Mouse (Mus musculus): ENCODE results near the gene Rab3il1. TPM values are rescaled to one million over a fixed set of nuclear protein-coding genes. Genes with fewer than 3 reads are reported as not detected.
"Not testable (repeated sequence)": the region's sequence is repeated elsewhere in the genome, so short reads cannot be mapped to it uniquely, and the experiment has no call there.

The Rab3il1 gene
- polyA plus RNA-seq, 1 experiment, result 13.8 TPM

GRCm38 (mm10) chr19:9964205-9964916, 37.1 kb upstream of the Rab3il1 start:
- Histone ChIP-seq H3K4me3 (replicated peaks; ENCODE audit: extremely low read depth, low read depth, low read length) (no peak overlapping the region), H3K4me1 (ENCODE audit: control insufficient read depth, insufficient read depth, low read length) (peaks cover 3% of the 10 kb centered on the region; the same call in 1 of the 2 replicates)
- no peak for DNase-seq
- WGBS, result 21% methylated on average over 7 of the region's 7 CpGs
- TF ChIP-seq POLR2A (IDR thresholded peaks at IDR 0.05; ENCODE audit: borderline replicate concordance, extremely low read depth, low read depth, low read length), result no peak
- TF ChIP-seq CTCF (IDR thresholded peaks at IDR 0.05; ENCODE audit: insufficient read depth, low read length), result no peak

GRCm38 (mm10) chr19:9966096-9966867, 35.2 kb upstream of the Rab3il1 start:
- 47% methylated on average over 2 of the region's 2 CpGs for WGBS
- H3K4me1 ChIP-seq (ENCODE audit: control insufficient read depth, insufficient read depth, low read length), result peaks cover 3% of the 10 kb centered on the region; the same call in 1 of the 2 replicates
- TF ChIP-seq POLR2A (IDR thresholded peaks at IDR 0.05; ENCODE audit: borderline replicate concordance, extremely low read depth, low read depth, low read length) (no peak), CTCF (IDR thresholded peaks at IDR 0.05; ENCODE audit: insufficient read depth, low read length) (no peak)
- H3K4me3 ChIP-seq (replicated peaks; ENCODE audit: extremely low read depth, low read depth, low read length), result no peak overlapping the region
- DNase-seq, result no peak

- 85% methylated on average over 10 of the region's 10 CpGs for WGBS
Measured at GRCm38 (mm10) chr19:9968081-9968787, 33.2 kb upstream of the Rab3il1 start.

GRCm38 (mm10) chr19:9974853-9975252, 26.6 kb upstream of the Rab3il1 start:
- 22% methylated on average over 2 of the region's 2 CpGs for WGBS
- not testable (repeated sequence) for H3K4me3 ChIP-seq (replicated peaks; ENCODE audit: extremely low read depth, low read depth, low read length); H3K4me1 ChIP-seq (ENCODE audit: control insufficient read depth, insufficient read depth, low read length)
- DNase-seq, result peak; percentile 54

More at GRCm38 (mm10) chr19:9968081-9968787, 33.2 kb upstream of the Rab3il1 start:
- no peak overlapping the region for H3K4me3 ChIP-seq (replicated peaks; ENCODE audit: extremely low read depth, low read depth, low read length)
- DNase-seq, result no peak
- TF ChIP-seq POLR2A (IDR thresholded peaks at IDR 0.05; ENCODE audit: borderline replicate concordance, extremely low read depth, low read depth, low read length), result no peak
- TF ChIP-seq CTCF (IDR thresholded peaks at IDR 0.05; ENCODE audit: insufficient read depth, low read length), result no peak
- peaks cover 3% of the 10 kb centered on the region; the same call in 1 of the 2 replicates for H3K4me1 ChIP-seq (ENCODE audit: control insufficient read depth, insufficient read depth, low read length)

GRCm38 (mm10) chr19:9977085-9977484, 24.4 kb upstream of the Rab3il1 start:
- Histone ChIP-seq H3K4me1 (ENCODE audit: control insufficient read depth, insufficient read depth, low read length) (peaks cover 8% of the 10 kb centered on the region), H3K4me3 (replicated peaks; ENCODE audit: extremely low read depth, low read depth, low read length) (no peak overlapping the region)
- DNase-seq, result no peak
- WGBS, result 93% methylated on average over 10 of the region's 10 CpGs
- no peak for TF ChIP-seq CTCF (IDR thresholded peaks at IDR 0.05; ENCODE audit: insufficient read depth, low read length)
- TF ChIP-seq POLR2A (IDR thresholded peaks at IDR 0.05; ENCODE audit: borderline replicate concordance, extremely low read depth, low read depth, low read length), result no peak

- TF ChIP-seq POLR2A (IDR thresholded peaks at IDR 0.05; ENCODE audit: borderline replicate concordance, extremely low read depth, low read depth, low read length) (no peak), CTCF (IDR thresholded peaks at IDR 0.05; ENCODE audit: insufficient read depth, low read length) (no peak)
- Histone ChIP-seq H3K4me3 (replicated peaks; ENCODE audit: extremely low read depth, low read depth, low read length) (no peak overlapping the region), H3K4me1 (ENCODE audit: control insufficient read depth, insufficient read depth, low read length) (peaks cover 8% of the 10 kb centered on the region)
- WGBS, result 6% methylated on average over 5 of the region's 5 CpGs
- peak; percentile 89 for DNase-seq
Measured at GRCm38 (mm10) chr19:9978431-9978951, 23.0 kb upstream of the Rab3il1 start.

GRCm38 (mm10) chr19:9979156-9979555, 22.3 kb upstream of the Rab3il1 start:
- DNase-seq, result no peak
- 83% methylated on average over 2 of the region's 2 CpGs for WGBS
- TF ChIP-seq CTCF (IDR thresholded peaks at IDR 0.05; ENCODE audit: insufficient read depth, low read length) (no peak), POLR2A (IDR thresholded peaks at IDR 0.05; ENCODE audit: borderline replicate concordance, extremely low read depth, low read depth, low read length) (no peak)

GRCm38 (mm10) chr19:9980258-9980657, 21.2 kb upstream of the Rab3il1 start, which contains the start of gene Fth1:
Fth1 (plus strand) TSS chr19:9980598.
- TF ChIP-seq CTCF (IDR thresholded peaks at IDR 0.05; ENCODE audit: insufficient read depth, low read length) (no peak), POLR2A (IDR thresholded peaks at IDR 0.05; ENCODE audit: borderline replicate concordance, extremely low read depth, low read depth, low read length) (no peak)
- no peak within 1 kb of the TSS for H3K4me3 ChIP-seq (replicated peaks; ENCODE audit: extremely low read depth, low read depth, low read length)
- no peak for DNase-seq
- WGBS, result 87% methylated on average over 4 of the region's 4 CpGs
- peaks cover 19% of the 10 kb centered on the region for H3K4me1 ChIP-seq (ENCODE audit: control insufficient read depth, insufficient read depth, low read length)

More at GRCm38 (mm10) chr19:9979156-9979555, 22.3 kb upstream of the Rab3il1 start:
- peaks cover 13% of the 10 kb centered on the region for H3K4me1 ChIP-seq (ENCODE audit: control insufficient read depth, insufficient read depth, low read length)
- H3K4me3 ChIP-seq (replicated peaks; ENCODE audit: extremely low read depth, low read depth, low read length), result no peak overlapping the region

GRCm38 (mm10) chr19:9981621-9982020, 19.8 kb upstream of the Rab3il1 start:
- H3K4me1 ChIP-seq (ENCODE audit: control insufficient read depth, insufficient read depth, low read length), result peaks cover 19% of the 10 kb centered on the region
- TF ChIP-seq CTCF (IDR thresholded peaks at IDR 0.05; ENCODE audit: insufficient read depth, low read length) (no peak), POLR2A (IDR thresholded peaks at IDR 0.05; ENCODE audit: borderline replicate concordance, extremely low read depth, low read depth, low read length) (no peak)
- DNase-seq, result no peak
- WGBS, result 70% methylated on average over 4 of the region's 4 CpGs
- no peak overlapping the region for H3K4me3 ChIP-seq (replicated peaks; ENCODE audit: extremely low read depth, low read depth, low read length)
